Mouse (Mus musculus): Measurements from ENCODE around the gene Prkab2.

- TF ChIP-seq POLR2A (IDR thresholded peaks at IDR 0.05; ENCODE audit: control insufficient read depth, low read depth, low read length) (no peak), CTCF (IDR thresholded peaks at IDR 0.05; ENCODE audit: control insufficient read depth, insufficient read depth, insufficient replicate concordance, low read depth, low read length) (no peak)
Measured at GRCm38 (mm10) chr3:97702448-97703080, 44.6 kb downstream of the Prkab2 start.

Data from testis, adult 2 months (tissue).